Mouse (Mus musculus): ENCODE data around the gene Lgi4.

- TF ChIP-seq EP300 (IDR thresholded peaks at IDR 0.05; ENCODE audit: low read depth) (no peak), CTCF (IDR thresholded peaks at IDR 0.05; ENCODE audit: low read depth) (no peak)
These were observed 2.1 kb upstream of the Lgi4 start, which contains the start of gene Fxyd1 for GRCm38 (mm10) chr7:31057071-31057470.
